Mouse (Mus musculus): ENCODE measurements around the gene Mylip. TPM values are rescaled to one million over a fixed set of nuclear protein-coding genes. Genes with fewer than 3 reads are reported as not detected.

Mylip gene
- polyA plus RNA-seq, 2 experiments, result 10.9 to 29.6 TPM

DNA sequence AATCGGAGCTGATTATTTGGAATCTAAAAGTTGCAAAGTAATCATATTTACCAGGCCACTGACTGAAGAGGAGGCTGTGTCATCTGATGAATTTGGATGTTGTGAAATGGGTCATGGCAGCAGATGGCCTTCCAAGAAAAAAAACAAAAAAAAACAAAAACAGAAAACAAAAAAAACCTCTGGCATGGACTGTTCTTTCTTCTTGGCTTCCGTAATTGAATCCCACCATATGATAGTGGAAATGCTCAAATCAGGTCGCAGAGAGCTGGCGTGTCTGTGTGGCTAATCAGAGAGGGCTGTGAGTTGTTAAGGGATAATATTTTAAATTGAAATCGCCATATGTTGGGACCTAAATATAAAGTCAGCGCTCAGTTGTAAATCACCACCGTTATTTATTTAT lies 67.9 kb downstream of the Mylip start:
- peaks cover 14% of the 10 kb centered on the region for H3K4me1 ChIP-seq (ENCODE audit: control insufficient read depth, insufficient read depth, low read length)
- no peaks in the 10 kb centered on the region for H3K9me3 ChIP-seq (ENCODE audit: control insufficient read depth, low read length)
- H3K4me3 ChIP-seq (replicated peaks; ENCODE audit: low read length), result no peak overlapping the region
- H3K27ac ChIP-seq (replicated peaks; ENCODE audit: low read depth, low read length), result no peak overlapping the region
- H3K4me2 ChIP-seq (replicated peaks; ENCODE audit: low read depth, low read length, severe bottlenecking), result no peak overlapping the region
- DNase-seq (ENCODE audit: low spot score) (no peak), ATAC-seq (ENCODE audit: low FRiP score, low read depth) (no peak)
- no peak overlapping the region for H3K9ac ChIP-seq (ENCODE audit: low read depth, low read length, severe bottlenecking)
- no peaks in the 10 kb centered on the region for H3K27me3 ChIP-seq (ENCODE audit: control insufficient read depth, insufficient read depth, low read length)
- 50% methylated on average over 7 of the region's 7 CpGs for WGBS
- no peaks in the 10 kb centered on the region for H3K36me3 ChIP-seq (ENCODE audit: control insufficient read depth, insufficient read depth, low read length)
- TF ChIP-seq POLR2A (IDR thresholded peaks at IDR 0.05; ENCODE audit: borderline replicate concordance, extremely low read depth, insufficient read depth, insufficient read length), result no peak

DNA sequence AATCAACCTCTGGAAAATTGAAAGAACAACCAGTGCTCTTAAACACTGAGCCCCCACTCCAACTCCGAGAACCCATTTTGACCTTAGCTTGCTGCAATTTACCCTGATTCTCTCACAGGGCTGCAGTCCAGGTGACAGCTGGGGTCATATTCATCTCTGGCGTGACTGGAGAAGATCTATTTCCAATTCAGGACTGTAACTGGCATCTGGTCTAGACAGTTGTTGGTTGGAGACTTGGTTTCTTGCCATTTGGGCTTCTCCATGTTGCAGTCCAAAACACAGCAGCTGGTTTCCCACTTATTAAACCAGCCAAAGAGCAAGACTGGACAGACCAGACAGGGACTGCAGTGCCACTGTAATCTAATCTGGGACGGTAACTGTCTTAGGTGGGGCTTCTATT lies 70.6 kb downstream of the Mylip start:
- ATAC-seq (ENCODE audit: low FRiP score, low read depth) (no peak), DNase-seq (ENCODE audit: low spot score) (no peak)
- Histone ChIP-seq H3K4me3 (replicated peaks; ENCODE audit: low read length) (no peak overlapping the region), H3K27ac (replicated peaks; ENCODE audit: low read depth, low read length) (no peak overlapping the region), H3K4me1 (ENCODE audit: control insufficient read depth, insufficient read depth, low read length) (peaks cover 5% of the 10 kb centered on the region), H3K4me2 (replicated peaks; ENCODE audit: low read depth, low read length, severe bottlenecking) (no peak overlapping the region), H3K36me3 (ENCODE audit: control insufficient read depth, insufficient read depth, low read length) (no peaks in the 10 kb centered on the region), H3K9me3 (ENCODE audit: control insufficient read depth, low read length) (no peaks in the 10 kb centered on the region), H3K9ac (ENCODE audit: low read depth, low read length, severe bottlenecking) (no peak overlapping the region), H3K27me3 (ENCODE audit: control insufficient read depth, insufficient read depth, low read length) (no peaks in the 10 kb centered on the region)
- 79% methylated on average over 3 of the region's 3 CpGs for WGBS
- TF ChIP-seq POLR2A (IDR thresholded peaks at IDR 0.05; ENCODE audit: borderline replicate concordance, extremely low read depth, insufficient read depth, insufficient read length), result no peak

DNA sequence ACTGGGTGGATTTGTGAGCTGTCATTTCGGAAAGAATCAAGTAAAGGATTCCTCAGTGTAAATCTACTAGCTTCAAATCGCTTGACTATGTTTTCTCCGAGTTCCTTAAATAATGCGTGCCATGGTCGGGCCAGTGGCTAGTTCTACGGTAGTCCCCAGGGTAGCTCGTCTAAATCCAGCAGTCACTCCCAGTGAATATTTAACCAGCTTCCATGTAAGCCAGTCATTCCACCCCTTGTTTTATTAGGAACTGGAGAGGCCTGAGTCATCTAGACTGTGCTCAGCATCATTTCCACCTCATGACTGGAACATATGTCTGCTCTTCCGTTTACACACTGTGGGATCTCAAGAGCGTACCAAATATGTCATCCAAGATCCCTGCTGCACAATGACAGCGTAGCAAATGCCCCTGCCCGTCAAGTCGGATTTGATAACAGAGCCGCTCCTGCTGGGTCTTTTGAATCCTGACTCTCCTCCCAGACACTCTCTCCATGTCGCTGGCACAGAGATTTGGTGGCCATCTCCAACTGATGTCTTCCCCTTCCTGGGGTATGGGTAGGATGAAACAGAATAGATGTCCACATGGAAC lies 71.9 kb downstream of the Mylip start:
- WGBS, result 81% methylated on average over 14 of the region's 14 CpGs
- Histone ChIP-seq H3K27me3 (ENCODE audit: control insufficient read depth, insufficient read depth, low read length) (no peaks in the 10 kb centered on the region), H3K36me3 (ENCODE audit: control insufficient read depth, insufficient read depth, low read length) (no peaks in the 10 kb centered on the region), H3K4me2 (replicated peaks; ENCODE audit: low read depth, low read length, severe bottlenecking) (no peak overlapping the region), H3K4me3 (replicated peaks; ENCODE audit: low read length) (no peak overlapping the region), H3K9ac (ENCODE audit: low read depth, low read length, severe bottlenecking) (no peak overlapping the region), H3K9me3 (ENCODE audit: control insufficient read depth, low read length) (no peaks in the 10 kb centered on the region), H3K4me1 (ENCODE audit: control insufficient read depth, insufficient read depth, low read length) (peaks cover 12% of the 10 kb centered on the region), H3K27ac (replicated peaks; ENCODE audit: low read depth, low read length) (no peak overlapping the region)
- ATAC-seq (ENCODE audit: low FRiP score, low read depth) (no peak), DNase-seq (ENCODE audit: low spot score) (no peak)
- TF ChIP-seq POLR2A (IDR thresholded peaks at IDR 0.05; ENCODE audit: borderline replicate concordance, extremely low read depth, insufficient read depth, insufficient read length), result no peak

Other genes starting within 250 kb of the Mylip start
- gene Gmpr, start 117.7 kb downstream of the Mylip start, polyA plus RNA-seq (2012; rRNA removed), result 21.3 and 22.1 TPM in 2 replicates
- 27.7 and 36.8 TPM in 2 replicates for gene Gmpr, start 117.7 kb downstream of the Mylip start, polyA plus RNA-seq (2014; fragmentation: Nextera tagmentation; extraction: Ambion mirVana)

Measured in limb, embryonic 14.5 days (tissue).